Mouse (Mus musculus): ENCODE results near the gene Vmn2r37.
"Not testable (repeated sequence)": the region's sequence is repeated elsewhere in the genome, so short reads cannot be mapped to it uniquely, and the experiment has no call there.

Vmn2r37 gene

GRCm38 (mm10) chr7:9223553-9223952, at the start of gene Vmn2r37:
TSS of gene Vmn2r37 (minus strand) at chr7:9223653.
- DNase-seq, result not testable (repeated sequence)

Measured in lung, postnatal 10 days (tissue).